Mouse (Mus musculus): ENCODE data around the gene Pnkd. TPM values are rescaled to one million over a fixed set of nuclear protein-coding genes. Genes with fewer than 3 reads are reported as not detected.

The Pnkd gene
- total and polyA plus RNA-seq, 2 experiments from 2014 or later, result 116 to 135 TPM

DNA sequence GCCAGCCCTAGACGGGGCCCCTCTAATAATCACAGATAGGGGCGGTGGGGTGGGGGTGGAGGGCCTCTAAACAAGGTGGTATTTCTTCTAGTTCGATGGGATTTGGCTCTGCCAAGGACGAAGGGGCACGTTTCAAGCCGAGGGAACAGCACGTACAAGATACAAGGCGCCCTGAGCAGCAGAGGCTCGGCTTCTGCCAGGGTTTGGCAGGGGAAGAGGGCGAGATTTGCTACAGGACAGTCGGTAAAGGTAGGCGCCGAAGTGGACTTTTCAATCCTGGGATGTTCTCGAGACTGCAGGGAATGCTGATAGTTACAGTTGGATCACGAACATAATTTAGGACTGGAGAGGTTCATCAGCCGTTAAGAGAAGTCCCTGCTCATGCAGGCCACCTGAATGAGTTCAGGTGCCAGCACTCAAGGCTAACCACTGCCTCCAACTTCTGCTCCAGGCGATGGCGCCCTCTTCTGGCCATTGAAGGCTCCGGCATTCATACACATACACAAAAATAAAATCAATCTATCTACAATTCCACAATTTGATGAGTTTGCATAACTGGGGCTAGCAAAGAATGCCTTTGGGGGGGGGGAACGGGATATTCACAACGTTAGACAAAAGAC lies 105.7 kb downstream of the Pnkd start:
- ATAC-seq (ENCODE audit: low FRiP score), result no peak

GRCm38 (mm10) chr1:74390924-74391748 lies 106.4 kb downstream of the Pnkd start, which contains the start of gene Ctdsp1:
Gene Ctdsp1, plus strand, starts transcription at chr1:74391509.
- Histone ChIP-seq H3K27ac (ENCODE audit: low read depth, low read length) (peak within 1 kb of the TSS; percentile 76), H3K4me1 (ENCODE audit: insufficient read depth, low read length) (peaks cover 6% of the 10 kb centered on the region), H3K9ac (replicated peaks; ENCODE audit: low read length, poor library complexity, severe bottlenecking) (peak within 1 kb of the TSS; percentile 67), H3K27me3 (ENCODE audit: insufficient read depth, low read length) (0 out of 2 replicates have a peak, but pooled peaks cover 13% of the 10 kb centered on the region), H3K9me3 (ENCODE audit: low read length) (no peaks in the 10 kb centered on the region), H3K36me3 (ENCODE audit: insufficient read depth, low read length) (no peaks in the 10 kb centered on the region), H3K4me2 (ENCODE audit: low read depth, low read length, poor library complexity, severe bottlenecking) (peak within 1 kb of the TSS; percentile 97), H3K4me3 (ENCODE audit: low read depth, low read length) (peak within 1 kb of the TSS; percentile 86)
- ATAC-seq (ENCODE audit: low FRiP score), result peak; percentile 79
- no peak; the same call in 1 of the 2 replicates for TF ChIP-seq CTCF (IDR thresholded peaks at IDR 0.05)
- DNase-seq (ENCODE audit: low spot score), result peak; percentile 98
- WGBS, result 3% methylated on average over 50 of the region's 51 CpGs

More for the DNA sequence above, 105.7 kb downstream of the Pnkd start:
- no peaks in the 10 kb centered on the region for H3K36me3 ChIP-seq (ENCODE audit: insufficient read depth, low read length)
- peak; percentile 34 for DNase-seq (ENCODE audit: low spot score)
- no peak overlapping the region for H3K9ac ChIP-seq (replicated peaks; ENCODE audit: low read length, poor library complexity, severe bottlenecking)
- 0 out of 2 replicates have a peak, but pooled peaks cover 13% of the 10 kb centered on the region for H3K27me3 ChIP-seq (ENCODE audit: insufficient read depth, low read length)
- peak; percentile 71 for TF ChIP-seq CTCF (IDR thresholded peaks at IDR 0.05)
- H3K4me3 ChIP-seq (ENCODE audit: low read depth, low read length), result no peak overlapping the region
- no peak overlapping the region for H3K27ac ChIP-seq (ENCODE audit: low read depth, low read length)
- no peaks in the 10 kb centered on the region for H3K9me3 ChIP-seq (ENCODE audit: low read length)
- H3K4me1 ChIP-seq (ENCODE audit: insufficient read depth, low read length), result peaks cover 6% of the 10 kb centered on the region
- H3K4me2 ChIP-seq (ENCODE audit: low read depth, low read length, poor library complexity, severe bottlenecking), result peak overlapping the region; percentile 32
- WGBS, result 9% methylated on average over 21 of the region's 21 CpGs

- peak overlapping the region; percentile 97 for H3K4me2 ChIP-seq (ENCODE audit: low read depth, low read length, poor library complexity, severe bottlenecking)
- ATAC-seq (ENCODE audit: low FRiP score), result peak; percentile 47
- 0 out of 2 replicates have a peak, but pooled peaks cover 13% of the 10 kb centered on the region for H3K27me3 ChIP-seq (ENCODE audit: insufficient read depth, low read length)
- no peaks in the 10 kb centered on the region for H3K9me3 ChIP-seq (ENCODE audit: low read length)
- peak overlapping the region; percentile 86 for H3K4me3 ChIP-seq (ENCODE audit: low read depth, low read length)
- peaks cover 6% of the 10 kb centered on the region for H3K4me1 ChIP-seq (ENCODE audit: insufficient read depth, low read length)
- no peaks in the 10 kb centered on the region for H3K36me3 ChIP-seq (ENCODE audit: insufficient read depth, low read length)
- peak overlapping the region; percentile 76 for H3K27ac ChIP-seq (ENCODE audit: low read depth, low read length)
- under 1% methylated on average over 28 of the region's 63 CpGs for WGBS
- H3K9ac ChIP-seq (replicated peaks; ENCODE audit: low read length, poor library complexity, severe bottlenecking), result peak overlapping the region; percentile 67
- no peak for TF ChIP-seq CTCF (IDR thresholded peaks at IDR 0.05)
- DNase-seq (ENCODE audit: low spot score), result peak; percentile 11
These were observed 107.2 kb downstream of the Pnkd start for GRCm38 (mm10) chr1:74391844-74392441.

DNA sequence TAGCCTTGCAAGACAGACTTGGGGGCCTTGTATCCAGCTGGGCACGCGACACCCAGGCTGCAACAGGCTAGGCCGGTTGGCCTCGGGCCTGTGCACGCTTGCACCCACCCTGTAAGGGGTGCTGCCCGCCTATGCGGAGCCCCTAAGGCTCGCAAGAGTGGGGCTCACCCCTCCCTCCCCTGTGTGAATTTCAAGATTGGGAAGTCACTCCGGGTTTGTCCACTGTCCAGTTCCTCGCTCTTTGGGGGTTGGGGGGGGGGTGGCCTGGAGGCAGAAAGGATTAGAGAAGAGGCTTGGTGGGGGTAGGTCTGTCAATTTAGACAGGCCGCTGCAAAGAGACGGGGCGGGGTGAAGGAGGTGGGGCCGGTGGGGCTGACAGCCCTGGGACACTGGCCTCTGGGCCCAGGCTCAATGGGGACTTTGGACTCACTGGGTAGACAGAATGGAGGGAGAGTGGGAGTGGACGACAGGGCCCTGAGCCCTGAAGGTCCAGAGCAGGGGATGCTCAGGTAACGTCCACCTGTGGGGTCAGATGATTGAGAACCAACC lies 107.8 kb downstream of the Pnkd start:
- H3K4me2 ChIP-seq (ENCODE audit: low read depth, low read length, poor library complexity, severe bottlenecking), result peak overlapping the region; percentile 97
- no peak for TF ChIP-seq CTCF (IDR thresholded peaks at IDR 0.05)
- H3K9me3 ChIP-seq (ENCODE audit: low read length), result no peaks in the 10 kb centered on the region
- 0 out of 2 replicates have a peak overlapping the region, but pooled peaks have one; percentile 76 for H3K27ac ChIP-seq (ENCODE audit: low read depth, low read length)
- peak overlapping the region; percentile 86 for H3K4me3 ChIP-seq (ENCODE audit: low read depth, low read length)
- no peak for DNase-seq (ENCODE audit: low spot score)
- 1% methylated on average over 15 of the region's 16 CpGs for WGBS
- 0 out of 2 replicates have a peak, but pooled peaks have one; percentile 14 for ATAC-seq (ENCODE audit: low FRiP score)
- H3K36me3 ChIP-seq (ENCODE audit: insufficient read depth, low read length), result no peaks in the 10 kb centered on the region
- 0 out of 2 replicates have a peak, but pooled peaks cover 13% of the 10 kb centered on the region for H3K27me3 ChIP-seq (ENCODE audit: insufficient read depth, low read length)
- H3K9ac ChIP-seq (replicated peaks; ENCODE audit: low read length, poor library complexity, severe bottlenecking), result peak overlapping the region; percentile 67
- H3K4me1 ChIP-seq (ENCODE audit: insufficient read depth, low read length), result peaks cover 6% of the 10 kb centered on the region

DNA sequence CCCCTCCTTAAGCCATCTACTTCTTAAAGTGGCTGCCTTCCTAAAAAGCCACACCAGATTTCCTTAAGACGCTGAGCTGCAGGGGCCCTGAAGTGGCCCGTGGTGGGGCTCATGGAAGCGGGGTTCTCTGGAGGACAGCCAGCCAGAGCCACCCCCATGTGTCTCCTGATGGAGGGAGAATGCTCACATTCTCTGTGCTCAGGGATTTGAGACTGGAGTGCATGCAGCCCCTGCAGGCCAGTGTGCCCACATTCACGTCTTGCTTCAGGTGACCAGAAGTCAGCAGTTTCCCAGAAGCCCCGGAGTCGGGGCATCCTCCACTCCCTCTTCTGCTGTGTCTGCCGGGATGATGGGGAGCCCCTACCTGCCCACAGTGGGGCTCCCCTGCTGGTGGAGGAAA lies 108.3 kb downstream of the Pnkd start:
- no peak for ATAC-seq (ENCODE audit: low FRiP score)
- Histone ChIP-seq H3K27me3 (ENCODE audit: insufficient read depth, low read length) (0 out of 2 replicates have a peak, but pooled peaks cover 13% of the 10 kb centered on the region), H3K9me3 (ENCODE audit: low read length) (no peaks in the 10 kb centered on the region), H3K27ac (ENCODE audit: low read depth, low read length) (no peak overlapping the region), H3K4me2 (ENCODE audit: low read depth, low read length, poor library complexity, severe bottlenecking) (peak overlapping the region; percentile 97), H3K9ac (replicated peaks; ENCODE audit: low read length, poor library complexity, severe bottlenecking) (0 out of 2 replicates have a peak overlapping the region, but pooled peaks have one; percentile 67), H3K4me3 (ENCODE audit: low read depth, low read length) (peak overlapping the region; percentile 86; the same call in 1 of the 2 replicates), H3K36me3 (ENCODE audit: insufficient read depth, low read length) (no peaks in the 10 kb centered on the region), H3K4me1 (ENCODE audit: insufficient read depth, low read length) (peaks cover 6% of the 10 kb centered on the region)
- no peak for DNase-seq (ENCODE audit: low spot score)
- TF ChIP-seq CTCF (IDR thresholded peaks at IDR 0.05), result peak; percentile 1; the same call in 1 of the 2 replicates
- 38% methylated on average over 7 of the region's 7 CpGs for WGBS
